Mouse (Mus musculus) cerebellum, adult (tissue): ENCODE measurements around the gene Vmn2r38.
"Not testable (repeated sequence)": the region's sequence is repeated elsewhere in the genome, so short reads cannot be mapped to it uniquely, and the experiment has no call there.

Experiments
- ATAC-seq: cut with Nextera tagmentation; 2 replicates; pipeline ENCODE4 v1.9.2; 2017; ENCODE audit warnings: mild to moderate bottlenecking, moderate library complexity, mixed read lengths; ENCODE audit not compliant: insufficient number of reproducible peaks, low FRiP score, low TSS enrichment

The Vmn2r38 gene

DNA sequence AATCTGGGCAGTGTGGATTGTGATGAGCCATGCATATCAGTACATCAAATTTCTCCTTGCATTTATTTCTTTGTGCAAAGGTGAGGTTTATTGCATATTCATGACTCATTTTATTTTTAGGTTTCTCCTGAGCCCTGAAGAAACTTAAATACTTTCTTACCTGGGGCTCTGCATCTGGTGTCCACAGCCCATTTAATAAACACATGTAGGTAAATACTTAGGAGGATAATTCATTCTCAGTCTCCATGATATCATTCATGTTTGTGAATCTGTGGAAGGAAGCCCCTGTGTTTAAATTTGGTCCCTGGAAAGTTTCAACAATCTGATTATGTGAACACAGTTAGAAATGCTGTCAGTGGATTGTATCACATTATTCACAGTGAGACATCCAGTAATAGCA lies at the start of gene Vmn2r38:
Gene Vmn2r38 (minus strand): TSS at position 101 of the 400 bp plus-strand sequence.
- ATAC-seq = not testable (repeated sequence)

DNA sequence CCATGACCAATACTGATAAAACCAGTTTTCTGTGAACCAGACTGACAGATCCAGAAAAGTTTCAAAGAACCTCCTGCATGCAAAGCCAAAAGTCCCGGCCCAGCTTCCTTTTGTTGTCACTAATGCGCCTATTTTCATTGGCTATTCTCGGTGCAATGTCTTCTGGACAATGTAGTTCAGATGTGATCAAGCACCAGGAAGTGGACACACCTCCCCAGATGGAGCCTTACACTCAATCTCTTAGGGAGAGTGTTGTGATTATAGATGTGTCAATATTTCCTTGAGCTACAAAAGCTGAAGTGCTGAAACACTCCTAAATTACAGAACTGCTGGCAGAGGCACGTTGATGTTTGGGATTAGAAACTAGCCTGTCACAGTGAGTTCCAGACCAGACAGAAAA lies 32.3 kb downstream of the Vmn2r38 start:
- not testable (repeated sequence) for ATAC-seq

DNA sequence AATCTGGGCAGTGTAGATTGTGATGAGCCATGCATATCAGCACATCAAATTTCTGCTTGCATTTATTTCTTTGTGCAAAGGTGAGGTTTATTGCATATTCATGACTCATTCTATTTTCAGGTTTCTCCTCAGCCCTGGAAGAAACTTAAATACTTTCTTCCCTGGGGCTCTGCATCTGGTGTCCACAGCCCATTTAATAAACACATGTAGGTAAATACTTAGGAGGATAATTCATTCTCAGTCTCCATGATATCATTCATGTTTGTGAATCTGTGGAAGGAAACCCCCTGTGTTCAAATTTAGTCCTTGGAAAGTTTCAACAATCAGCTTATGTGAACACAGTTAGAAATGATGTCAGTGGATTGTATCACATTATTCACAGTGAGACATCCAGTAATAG lies 67.0 kb downstream of the Vmn2r38 start, which contains the start of gene Vmn2r39:
Gene Vmn2r39 (minus strand): TSS at position 101 of the 400 bp plus-strand sequence.
- ATAC-seq = not testable (repeated sequence)
